Mouse (Mus musculus): Measurements from ENCODE around the gene Zkscan4.

Gene Zkscan4

GRCm38 (mm10) chr13:21506221-21506649 lies 27.5 kb downstream of the Zkscan4 start:
- 0% methylated on average over 21 of the region's 21 CpGs for WGBS

GRCm38 (mm10) chr13:21530136-21530535 lies 51.4 kb downstream of the Zkscan4 start:
- WGBS, result 43% methylated on average over 7 of the region's 7 CpGs

GRCm38 (mm10) chr13:21530781-21531201 lies 52.1 kb downstream of the Zkscan4 start, which contains the start of gene Zkscan8:
TSS of gene Zkscan8 (minus strand) at chr13:21531120.
- under 1% methylated on average over 39 of the region's 39 CpGs for WGBS

All from cerebral cortex, adult 2 months (tissue).